Mouse (Mus musculus) ES-E14 (cell line): ENCODE measurements around the gene Sbk2. TPM values are rescaled to one million over a fixed set of nuclear protein-coding genes. Genes with fewer than 3 reads are reported as not detected.
A peak's percentile ranks its signal among the peaks of the same experiment; 100 is the strongest.

Source experiments
- DNase-seq: peaks from one replicate; pipeline ENCODE4 v3.0.0-alpha.2; 2013; ENCODE audit warnings: low read depth, low spot score
- H3K27ac ChIP-seq: 2 replicates; pipeline ENCODE4 v1.5.1; 2012; ENCODE audit warnings: low read depth, mild to moderate bottlenecking, low read length, moderate library complexity, mixed read lengths; ENCODE audit not compliant: poor library complexity, insufficient read depth, severe bottlenecking
- H3K36me3 ChIP-seq: 2 replicates; pipeline ENCODE4 v1.6.1; 2012; ENCODE audit warnings: mild to moderate bottlenecking, low read length, moderate library complexity, mixed read lengths; ENCODE audit not compliant: control insufficient read depth, poor library complexity, insufficient read depth, severe bottlenecking
- H3K4me1 ChIP-seq, 2 experiments: fragments of 150-350 bp in 1 of 2; sonication (generic) in 1 of 2; 2 replicates each; pipeline ENCODE4 v1.6.1; 2012; ENCODE audit warnings: low read length in 2 of 2, mild to moderate bottlenecking in 1 of 2, mixed read lengths in 1 of 2; ENCODE audit not compliant: control insufficient read depth in 2 of 2, insufficient read depth in 2 of 2, poor library complexity in 1 of 2
- H3K4me3 ChIP-seq, 2 experiments: fragments of 150-350 bp in 1 of 2; sonication (generic) in 1 of 2; 2 replicates each; pipeline ENCODE4 v1.5.1; 2012; ENCODE audit warnings: low read length in 2 of 2, low read depth in 1 of 2, mild to moderate bottlenecking in 1 of 2, mixed read lengths in 1 of 2; ENCODE audit not compliant: insufficient read depth in 1 of 2, poor library complexity in 1 of 2, severe bottlenecking in 1 of 2
- H3K9ac ChIP-seq: 2 replicates; pipeline ENCODE4 v1.6.1; 2012; ENCODE audit warnings: low read depth, mild to moderate bottlenecking, low read length, mixed read lengths; ENCODE audit not compliant: poor library complexity, insufficient read depth, severe bottlenecking
- H3K9me3 ChIP-seq: fragments of 150-350 bp; sonication (generic); 2 replicates; pipeline ENCODE4 v1.6.1; 2012; ENCODE audit warnings: low read depth, mild to moderate bottlenecking, low read length; ENCODE audit not compliant: control insufficient read depth, insufficient read depth
- CHD2 ChIP-seq: IDR thresholded peaks from 2 replicates; pipeline ENCODE4 v1.6.1; 2014; ENCODE audit warnings: mild to moderate bottlenecking, low read depth, low read length, inconsistent platforms
- HCFC1 ChIP-seq: IDR thresholded peaks from 2 replicates; pipeline ENCODE4 v1.6.1; 2012; ENCODE audit warnings: low read length, inconsistent platforms, borderline replicate concordance; ENCODE audit not compliant: insufficient read depth
- MAFK ChIP-seq: IDR thresholded peaks from 2 replicates; pipeline ENCODE4 v1.6.1; 2014; ENCODE audit warnings: mild to moderate bottlenecking, low read depth, low read length, inconsistent platforms; ENCODE audit not compliant: insufficient read depth
- ZC3H11A ChIP-seq: IDR thresholded peaks from 2 replicates; pipeline ENCODE4 v1.6.1; 2012; ENCODE audit warnings: low read depth, mild to moderate bottlenecking, inconsistent platforms, low read length, borderline replicate concordance
- ZNF384 ChIP-seq: IDR thresholded peaks from 2 replicates; pipeline ENCODE4 v1.6.1; 2012; ENCODE audit warnings: low read depth, low read length, inconsistent platforms
- in situ Hi-C, 2 experiments: fragments of 600-800 bp; cut with MboI; formaldehyde crosslinking; loops; one replicate each; pipeline ENCODE4 v1.15.1; 2025; ENCODE audit warnings: low sequenced_read_pairs in 2 of 2, inconsistent platforms in 1 of 2; ENCODE audit not compliant: unreplicated experiment in 2 of 2
- total RNA-seq: library from RNA; depleted of rRNA; stranded (reverse); fragments of 300-350 nt; gene quantifications from 2 replicates; pipeline ENCODE4 v1.2.3, GENCODE M21; 2012

Sbk2 gene
- total RNA-seq, 1 experiment: 0.22 TPM

- TF ChIP-seq ZC3H11A (no peak), CHD2 (no peak), HCFC1 (no peak), MAFK (no peak), ZNF384 (no peak)
- Histone ChIP-seq H3K9ac (peak overlapping the region; percentile 88), H3K4me3 (peak overlapping the region; percentile 82 to 90), H3K4me1 (peaks cover 0 to 16% of the 10 kb centered on the region in 2 experiments; a peak in 2 of 4 replicates), H3K9me3 (no peaks in the 10 kb centered on the region), H3K27ac (peak overlapping the region; percentile 82; the same call in 1 of the 2 replicates), H3K36me3 (peaks cover 23% of the 10 kb centered on the region)
- DNase-seq: peak; percentile 95
- in situ Hi-C loops: loop anchor here in 1 of 2 experiments (10.0 kb wide), 1 partner anchor 367 kb away; the partner anchor contains the start of gene Syt5
Measured at GRCm38 (mm10) chr7:4912248-4912647, 52.0 kb downstream of the Sbk2 start.

GRCm38 (mm10) chr7:4911561-4911960 lies 52.6 kb downstream of the Sbk2 start:
- peak; percentile 81 for DNase-seq
- in situ Hi-C loops: loop anchor here in 1 of 2 experiments (10.0 kb wide), 1 partner anchor 367 kb away; the partner anchor contains the start of gene Syt5
- TF ChIP-seq ZNF384: no peak
- TF ChIP-seq MAFK: no peak
- TF ChIP-seq CHD2: no peak
- TF ChIP-seq HCFC1: no peak
- no peak for TF ChIP-seq ZC3H11A
- Histone ChIP-seq H3K4me1 (peaks cover 0 to 19% of the 10 kb centered on the region in 2 experiments; a peak in 3 of 4 replicates), H3K36me3 (peaks cover 23% of the 10 kb centered on the region), H3K9ac (peak overlapping the region; percentile 88), H3K4me3 (peak overlapping the region; percentile 82 to 90), H3K9me3 (no peaks in the 10 kb centered on the region), H3K27ac (peak overlapping the region; percentile 82; the same call in 1 of the 2 replicates)

- no peak within 1 kb of the TSS for H3K4me3 ChIP-seq
- in situ Hi-C loops: no loop called here
- no peak for DNase-seq
- no peak within 1 kb of the TSS; the same call in 1 of the 2 replicates for H3K27ac ChIP-seq
- peaks cover 0 to 22% of the 10 kb centered on the region in 2 experiments; a peak in 3 of 4 replicates for H3K4me1 ChIP-seq
- TF ChIP-seq MAFK (no peak), CHD2 (no peak), ZC3H11A (no peak), HCFC1 (no peak), ZNF384 (no peak)
- no peaks in the 10 kb centered on the region for H3K9me3 ChIP-seq
- peaks cover 28% of the 10 kb centered on the region for H3K36me3 ChIP-seq
- peak within 1 kb of the TSS; percentile 17; the same call in 1 of the 2 replicates for H3K9ac ChIP-seq
Measured at GRCm38 (mm10) chr7:4906466-4906950, 57.7 kb downstream of the Sbk2 start, which contains the start of gene Gm36210. Gene Gm36210 (minus strand): TSS chr7:4906516.

- Histone ChIP-seq H3K4me3 (no peak overlapping the region), H3K9ac (no peak overlapping the region; the same call in 1 of the 2 replicates), H3K36me3 (0 out of 2 replicates have a peak, but pooled peaks cover 5% of the 10 kb centered on the region), H3K4me1 (peaks cover 6 to 23% of the 10 kb centered on the region in 2 experiments; a peak in 3 of 4 replicates), H3K27ac (peak overlapping the region; percentile 44; the same call in 1 of the 2 replicates), H3K9me3 (no peaks in the 10 kb centered on the region)
- peak; percentile 54 for DNase-seq
- no peak for TF ChIP-seq ZC3H11A
- no peak for TF ChIP-seq ZNF384
- TF ChIP-seq MAFK: no peak
- no peak for TF ChIP-seq HCFC1
- TF ChIP-seq CHD2: no peak
- in situ Hi-C loops: no loop called here
Measured at GRCm38 (mm10) chr7:4902404-4902803, 61.8 kb downstream of the Sbk2 start.
